Mouse (Mus musculus) intestine, embryonic 16.5 days (tissue): ENCODE data around the gene Sh3gl1. TPM values are rescaled to one million over a fixed set of nuclear protein-coding genes. Genes with fewer than 3 reads are reported as not detected.
"Not testable (repeated sequence)": the region's sequence is repeated elsewhere in the genome, so short reads cannot be mapped to it uniquely, and the experiment has no call there.

Experiments
- ATAC-seq: fragments of 200-750 bp; cut with Nextera tagmentation; 2 replicates; pipeline ENCODE4 v1.8.0; 2017; ENCODE audit warnings: moderate TSS enrichment, moderate library complexity
- H3K27ac ChIP-seq: fragments of 300-500 bp; sonication (generic); 2 replicates; pipeline ENCODE4 v1.5.1; 2014; ENCODE audit warnings: mild to moderate bottlenecking, low read length
- H3K27me3 ChIP-seq: fragments of 300-500 bp; sonication (generic); replicated peaks from 2 replicates; pipeline ENCODE4 v1.6.1; 2014; ENCODE audit warnings: low read length, control low read depth, mixed read lengths; ENCODE audit not compliant: control insufficient read depth, insufficient read depth
- H3K36me3 ChIP-seq: fragments of 300-500 bp; sonication (generic); 2 replicates; pipeline ENCODE4 v1.6.1; 2014; ENCODE audit warnings: low read length, control low read depth; ENCODE audit not compliant: control insufficient read depth, insufficient read depth
- H3K4me1 ChIP-seq: fragments of 300-500 bp; sonication (generic); 2 replicates; pipeline ENCODE4 v1.6.1; 2014; ENCODE audit warnings: low read length, control low read depth, mixed read lengths; ENCODE audit not compliant: control insufficient read depth, insufficient read depth
- H3K4me2 ChIP-seq: fragments of 300-500 bp; sonication (generic); 2 replicates; pipeline ENCODE4 v1.6.1; 2014; ENCODE audit warnings: low read depth, low read length, control low read depth
- H3K4me3 ChIP-seq: fragments of 300-500 bp; sonication (generic); 2 replicates; pipeline ENCODE4 v1.5.1; 2014; ENCODE audit warnings: mild to moderate bottlenecking, low read length
- H3K9ac ChIP-seq: fragments of 300-500 bp; sonication (generic); 2 replicates; pipeline ENCODE4 v1.6.1; 2014; ENCODE audit warnings: low read depth, low read length
- H3K9me3 ChIP-seq: fragments of 300-500 bp; sonication (generic); 2 replicates; pipeline ENCODE4 v1.6.1; 2016; ENCODE audit warnings: low read length, control low read depth; ENCODE audit not compliant: control insufficient read depth
- WGBS: fragments of 180-500 bp; shearing (Covaris S2); extraction: QIAGEN DNeasy Blood & Tissue Kit; methylation state at CpG from one replicate; pipeline ENCODE4 v1.1.7; 2014; 5-methylcytosine and 5-hydroxymethylcytosine counted together
- polyA plus RNA-seq: library from polyadenylated mRNA; unstranded; fragments of >200 nt; fragmentation: Nextera tagmentation; extraction: Ambion mirVana; gene quantifications from 2 replicates; pipeline ENCODE4 v1.2.1, GENCODE M21; 2015

Gene Sh3gl1
- polyA plus RNA-seq, 1 experiment from 2014 or later: 131 TPM

DNA sequence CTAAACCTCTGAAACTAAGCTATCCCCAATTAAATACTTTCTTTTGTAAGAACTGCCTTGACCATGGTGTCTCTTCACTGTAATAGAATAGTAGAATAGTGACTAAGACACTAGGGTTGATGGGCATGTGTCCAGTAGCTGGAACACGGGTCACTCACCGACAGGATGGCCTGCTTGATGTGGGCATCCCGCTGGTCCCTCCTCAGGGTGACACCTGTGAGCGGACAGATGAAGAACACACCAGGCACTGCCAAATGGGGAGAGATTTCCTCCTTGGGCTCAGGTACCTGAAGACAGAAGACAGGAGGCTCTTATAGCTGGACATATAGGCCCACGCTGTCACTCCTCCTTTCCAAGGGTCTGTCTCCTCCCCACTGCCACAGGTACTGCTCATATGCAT is 35.8 kb upstream of the Sh3gl1 start:
- Histone ChIP-seq H3K27me3 (no peaks in the 10 kb centered on the region), H3K36me3 (peaks cover 31% of the 10 kb centered on the region), H3K4me2 (no peak overlapping the region), H3K4me1 (peaks cover 17% of the 10 kb centered on the region), H3K27ac (no peak overlapping the region), H3K4me3 (no peak overlapping the region), H3K9me3 (no peaks in the 10 kb centered on the region), H3K9ac (no peak overlapping the region)
- WGBS: 90% methylated on average over 5 of the region's 5 CpGs
- no peak for ATAC-seq

GRCm38 (mm10) chr17:56071126-56071525 is 34.7 kb upstream of the Sh3gl1 start:
- no peak overlapping the region for H3K4me3 ChIP-seq
- H3K9ac ChIP-seq: no peak overlapping the region

GRCm38 (mm10) chr17:56069066-56069465 is 32.6 kb upstream of the Sh3gl1 start:
- Histone ChIP-seq H3K4me1 (peaks cover 10% of the 10 kb centered on the region), H3K27ac (no peak overlapping the region), H3K4me3 (no peak overlapping the region), H3K9ac (no peak overlapping the region), H3K36me3 (peaks cover 50% of the 10 kb centered on the region), H3K4me2 (no peak overlapping the region), H3K27me3 (no peaks in the 10 kb centered on the region), H3K9me3 (no peaks in the 10 kb centered on the region)
- WGBS: 95% methylated on average over 14 of the region's 14 CpGs
- ATAC-seq: no peak

More at GRCm38 (mm10) chr17:56071126-56071525, 34.7 kb upstream of the Sh3gl1 start:
- Histone ChIP-seq H3K4me1 (peaks cover 17% of the 10 kb centered on the region), H3K27ac (no peak overlapping the region), H3K9me3 (no peaks in the 10 kb centered on the region), H3K4me2 (no peak overlapping the region), H3K27me3 (no peaks in the 10 kb centered on the region), H3K36me3 (peaks cover 35% of the 10 kb centered on the region)
- ATAC-seq: no peak

- no peak overlapping the region for H3K4me2 ChIP-seq
- no peak overlapping the region for H3K4me3 ChIP-seq
- no peaks in the 10 kb centered on the region for H3K4me1 ChIP-seq
- no peaks in the 10 kb centered on the region for H3K27me3 ChIP-seq
- H3K27ac ChIP-seq: no peak overlapping the region; the same call in 1 of the 2 replicates
- peaks cover 67% of the 10 kb centered on the region for H3K36me3 ChIP-seq
- no peak for ATAC-seq
- no peak overlapping the region for H3K9ac ChIP-seq
- H3K9me3 ChIP-seq: no peaks in the 10 kb centered on the region
These were observed 30.0 kb upstream of the Sh3gl1 start for GRCm38 (mm10) chr17:56066451-56066850.

DNA sequence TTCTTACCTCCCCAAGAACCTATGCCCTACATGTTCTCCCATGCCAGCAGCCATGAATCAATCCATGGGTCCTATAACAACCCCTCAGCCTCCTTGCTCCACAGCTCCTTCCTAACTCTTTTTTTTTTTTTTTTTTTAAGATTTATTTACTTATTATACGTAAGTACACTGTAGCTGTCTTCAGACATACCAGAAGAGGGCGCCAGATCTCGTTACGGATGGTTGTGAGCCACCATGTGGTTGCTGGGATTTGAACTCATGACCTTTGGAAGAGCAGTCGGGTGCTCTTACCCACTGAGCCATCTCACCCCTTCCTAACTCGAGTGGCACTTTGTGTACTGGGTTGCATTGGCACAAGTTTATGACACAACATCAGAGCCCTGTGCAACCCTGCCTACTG is 29.3 kb upstream of the Sh3gl1 start:
- not testable (repeated sequence) for H3K27ac ChIP-seq, H3K9me3 ChIP-seq, H3K4me3 ChIP-seq, ATAC-seq, H3K4me2 ChIP-seq, H3K27me3 ChIP-seq, H3K9ac ChIP-seq, H3K4me1 ChIP-seq
- WGBS: 78% methylated on average over 6 of the region's 6 CpGs
- peaks cover 64% of the 10 kb centered on the region for H3K36me3 ChIP-seq

- H3K4me2 ChIP-seq: no peak overlapping the region
- no peak overlapping the region for H3K27ac ChIP-seq
- H3K4me1 ChIP-seq: no peaks in the 10 kb centered on the region
- H3K9ac ChIP-seq: no peak overlapping the region
- no peak overlapping the region for H3K4me3 ChIP-seq
- WGBS: 92% methylated on average over 7 of the region's 7 CpGs
- no peaks in the 10 kb centered on the region for H3K27me3 ChIP-seq
- H3K36me3 ChIP-seq: peaks cover 52% of the 10 kb centered on the region
- no peak for ATAC-seq
- H3K9me3 ChIP-seq: no peaks in the 10 kb centered on the region
These were observed 25.6 kb upstream of the Sh3gl1 start for GRCm38 (mm10) chr17:56062081-56062480.

DNA sequence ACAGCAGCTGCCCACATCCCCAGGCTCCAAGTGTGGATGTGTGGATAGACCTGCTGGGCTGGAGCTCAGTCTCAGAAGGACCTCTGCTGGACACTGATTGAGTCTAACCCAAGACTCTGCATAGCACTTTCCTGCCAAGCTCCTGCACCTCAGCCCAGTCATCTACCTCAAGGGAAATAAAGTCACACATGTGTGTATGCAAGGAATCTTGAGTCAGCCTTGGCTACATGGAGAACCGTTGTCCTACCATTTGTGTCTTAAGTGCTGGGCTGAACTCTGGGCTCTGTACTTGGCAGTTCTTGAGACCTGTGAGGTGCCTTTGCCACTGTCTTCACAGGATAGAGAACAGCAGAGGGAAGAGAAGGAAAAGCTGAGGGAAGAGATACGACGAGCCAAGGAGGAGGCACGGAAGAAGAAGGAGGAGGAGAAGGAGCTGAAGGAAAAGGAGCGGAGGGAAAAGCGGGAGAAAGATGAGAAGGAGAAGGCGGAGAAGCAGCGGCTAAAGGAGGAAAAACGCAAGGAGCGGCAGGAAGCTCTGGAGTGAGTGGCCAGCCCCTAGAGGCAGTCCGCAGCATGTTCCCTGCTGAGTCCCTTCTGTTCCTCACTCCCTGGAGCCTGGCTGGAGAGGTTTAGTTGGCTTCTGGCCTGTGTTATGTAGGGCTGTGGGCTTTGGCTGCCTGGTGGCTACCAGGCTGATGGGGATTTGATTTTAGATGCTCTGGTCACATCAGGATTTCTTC is 21.1 kb upstream of the Sh3gl1 start:
- H3K4me1 ChIP-seq: no peaks in the 10 kb centered on the region
- peaks cover 25% of the 10 kb centered on the region for H3K36me3 ChIP-seq
- ATAC-seq: no peak
- no peak overlapping the region for H3K27ac ChIP-seq
- H3K4me2 ChIP-seq: no peak overlapping the region
- no peaks in the 10 kb centered on the region for H3K9me3 ChIP-seq
- H3K9ac ChIP-seq: no peak overlapping the region
- no peaks in the 10 kb centered on the region for H3K27me3 ChIP-seq
- 87% methylated on average over 11 of the region's 11 CpGs for WGBS
- H3K4me3 ChIP-seq: no peak overlapping the region

- H3K9ac ChIP-seq: no peak overlapping the region
- no peak overlapping the region for H3K4me2 ChIP-seq
- H3K4me3 ChIP-seq: no peak overlapping the region
- H3K36me3 ChIP-seq: peaks cover 22% of the 10 kb centered on the region
- WGBS: 67% methylated on average over 4 of the region's 4 CpGs
- H3K27me3 ChIP-seq: no peaks in the 10 kb centered on the region
- H3K9me3 ChIP-seq: no peaks in the 10 kb centered on the region
- no peak for ATAC-seq
- no peak overlapping the region for H3K27ac ChIP-seq
- H3K4me1 ChIP-seq: no peaks in the 10 kb centered on the region
These were observed 19.7 kb upstream of the Sh3gl1 start for GRCm38 (mm10) chr17:56055945-56056678.

DNA sequence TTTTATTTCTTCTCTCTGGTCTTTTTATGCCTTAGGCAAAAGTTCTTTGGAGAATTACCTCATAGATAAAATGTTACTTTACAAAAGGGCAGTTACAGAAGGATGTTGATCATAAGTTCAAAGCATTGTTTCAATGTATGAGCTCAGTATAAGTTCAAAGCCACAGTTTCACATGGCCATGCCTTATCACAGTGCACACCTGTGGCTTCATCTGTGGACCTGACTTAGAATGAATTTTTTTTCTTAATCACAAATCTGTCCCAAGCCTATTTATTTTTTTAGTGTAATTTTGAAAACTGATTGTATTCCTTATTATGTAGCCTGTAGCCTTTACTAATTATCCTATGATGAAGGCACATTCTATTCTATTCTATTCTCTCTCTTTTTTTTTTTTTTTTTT is 18.5 kb upstream of the Sh3gl1 start:
- Histone ChIP-seq H3K4me3 (no peak overlapping the region), H3K9ac (no peak overlapping the region), H3K4me1 (no peaks in the 10 kb centered on the region), H3K36me3 (peaks cover 19% of the 10 kb centered on the region; the same call in 1 of the 2 replicates), H3K27ac (no peak overlapping the region), H3K9me3 (no peaks in the 10 kb centered on the region), H3K4me2 (no peak overlapping the region), H3K27me3 (no peaks in the 10 kb centered on the region)
- no peak for ATAC-seq
